Mouse (Mus musculus) cerebellum, adult 2 months (tissue): ENCODE measurements around the gene Kcnip3. TPM values are rescaled to one million over a fixed set of nuclear protein-coding genes. Genes with fewer than 3 reads are reported as not detected.
A peak's percentile ranks its signal among the peaks of the same experiment; 100 is the strongest.

Source experiments
- DNase-seq, 2 experiments: peaks; one replicate each; pipeline ENCODE4 v3.0.0; 2021
- H3K27ac ChIP-seq: fragments of 200-500 bp; 2 replicates; pipeline ENCODE4 v1.5.1; 2012; ENCODE audit warnings: low read length, control low read depth, inconsistent platforms; ENCODE audit not compliant: insufficient read depth
- H3K27me3 ChIP-seq: fragments of 200-500 bp; 2 replicates; pipeline ENCODE4 v1.6.1; 2012; ENCODE audit warnings: inconsistent platforms, mild to moderate bottlenecking, low read length, moderate library complexity; ENCODE audit not compliant: control insufficient read depth, insufficient read depth
- H3K4me1 ChIP-seq: fragments of 200-500 bp; 2 replicates; pipeline ENCODE4 v1.6.1; 2011; ENCODE audit warnings: low read length; ENCODE audit not compliant: control insufficient read depth, insufficient read depth
- H3K4me3 ChIP-seq: fragments of 200-500 bp; replicated peaks from 2 replicates; pipeline ENCODE3; 2011; ENCODE audit warnings: mild to moderate bottlenecking, low read depth, low read length, control low read depth; ENCODE audit not compliant: insufficient read depth
- CTCF ChIP-seq: fragments of 200-500 bp; IDR thresholded peaks from 2 replicates; pipeline ENCODE4 v1.5.1; 2011; ENCODE audit warnings: low read depth, mild to moderate bottlenecking, control low read depth, low read length, moderate library complexity, borderline replicate concordance; ENCODE audit not compliant: insufficient read depth
- POLR2A ChIP-seq: fragments of 200-500 bp; IDR thresholded peaks from 2 replicates; pipeline ENCODE4 v1.6.1; 2011; ENCODE audit warnings: low read length, control low read depth, borderline replicate concordance; ENCODE audit not compliant: insufficient read depth
- WGBS: fragments of 180-500 bp; shearing (Covaris S2); methylation state at CpG from one replicate; pipeline ENCODE4 v1.1.7; 2018; 5-methylcytosine and 5-hydroxymethylcytosine counted together
- polyA plus RNA-seq: library from polyadenylated mRNA; depleted of rRNA; stranded (reverse); fragments of >200 nt; gene quantifications from 2 replicates; pipeline ENCODE4 v1.2.3, GENCODE M21; 2012

Gene Kcnip3
- polyA plus RNA-seq, 1 experiment: 81.6 TPM

DNA sequence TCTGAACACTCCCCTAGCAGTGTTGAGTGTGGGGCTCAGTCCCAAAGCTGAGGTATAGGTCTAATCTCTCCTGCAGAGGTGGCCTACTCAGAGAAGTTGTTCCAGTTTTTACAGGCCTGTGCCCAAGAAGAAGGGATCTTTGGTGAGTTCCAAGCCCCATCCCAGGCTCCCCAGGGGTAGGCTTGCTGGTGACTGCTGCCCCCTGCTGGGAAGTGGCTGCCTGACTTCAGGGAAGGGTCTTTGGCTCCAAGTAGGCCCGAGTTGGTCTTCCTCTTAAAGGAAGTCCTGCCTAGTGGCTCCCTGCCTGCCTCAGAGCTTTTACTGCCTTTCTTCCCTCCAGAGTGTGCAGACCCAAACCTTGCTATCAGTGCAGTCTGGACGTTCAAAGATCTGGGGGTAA, 86.8 kb downstream of the Kcnip3 start:
- no peaks in the 10 kb centered on the region for H3K27me3 ChIP-seq
- no peak overlapping the region for H3K27ac ChIP-seq
- H3K4me3 ChIP-seq: no peak overlapping the region
- WGBS: 51% methylated on average over 2 of the region's 2 CpGs
- peaks cover 23% of the 10 kb centered on the region for H3K4me1 ChIP-seq
- TF ChIP-seq CTCF (0 out of 2 replicates have a peak, but pooled peaks have one; percentile 5), POLR2A (no peak)
- DNase-seq: no peak

DNA sequence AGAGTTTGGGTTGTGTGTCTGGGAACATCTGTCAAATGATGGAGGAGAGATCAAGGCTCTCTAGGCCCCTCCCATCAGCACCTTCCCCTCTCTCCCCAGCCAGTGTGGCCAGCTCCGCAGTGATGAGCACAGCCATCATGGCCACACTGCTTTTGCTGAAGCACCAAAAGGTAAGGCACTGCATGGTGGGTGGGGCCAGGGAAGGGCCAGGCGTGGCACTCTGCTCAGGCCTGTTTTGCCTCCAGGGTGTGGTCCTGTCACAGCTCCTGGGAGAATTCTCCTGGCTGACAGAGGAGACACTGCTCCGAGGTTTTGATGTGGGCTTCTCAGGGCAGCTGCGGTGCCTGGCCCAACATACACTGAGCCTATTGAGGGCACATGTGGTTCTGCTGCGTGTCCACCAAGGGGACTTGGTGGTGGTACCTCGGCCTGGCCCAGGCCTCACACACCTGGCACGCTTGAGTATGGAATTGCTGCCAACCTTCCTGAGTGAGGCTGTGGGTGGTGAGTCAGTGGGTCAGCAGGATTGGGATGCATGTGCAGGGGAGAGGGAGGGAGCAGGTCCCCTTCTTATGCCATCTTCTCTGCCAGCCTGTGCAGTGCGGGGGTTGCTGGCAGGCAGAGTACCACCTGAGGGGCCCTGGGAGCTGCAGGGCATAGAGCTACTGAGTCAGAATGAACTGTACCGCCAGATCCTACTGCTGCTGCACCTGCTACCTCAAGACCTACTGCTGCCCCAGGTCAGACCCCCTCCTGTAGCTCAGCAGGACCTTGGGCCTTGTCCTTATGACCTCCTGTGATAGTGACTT, 88.2 kb downstream of the Kcnip3 start:
- no peaks in the 10 kb centered on the region for H3K27me3 ChIP-seq
- DNase-seq: peak; percentile 45 to 58
- TF ChIP-seq CTCF (no peak), POLR2A (no peak)
- no peak overlapping the region for H3K27ac ChIP-seq
- H3K4me1 ChIP-seq: peaks cover 23% of the 10 kb centered on the region
- H3K4me3 ChIP-seq: no peak overlapping the region
- 33% methylated on average over 9 of the region's 9 CpGs for WGBS

DNA sequence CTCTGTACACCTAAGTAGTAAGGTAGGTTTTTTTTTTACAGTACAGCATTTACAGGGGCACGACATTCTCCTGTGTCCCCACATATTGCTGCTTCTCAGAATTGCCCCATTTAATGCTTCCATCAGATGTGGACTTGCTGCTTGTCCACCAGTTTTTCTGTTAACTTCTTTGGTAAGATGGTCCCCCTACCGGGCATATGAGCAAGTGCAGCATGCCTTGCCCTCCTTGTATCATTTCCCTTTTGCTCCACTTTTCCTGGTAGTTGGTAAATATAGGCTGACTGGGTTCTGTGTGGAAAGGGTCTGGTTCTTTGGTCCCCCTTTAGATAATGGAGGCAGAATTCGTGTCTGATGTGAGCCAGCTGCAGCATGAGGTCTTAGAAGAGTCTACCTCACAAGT, 91.7 kb downstream of the Kcnip3 start:
- Histone ChIP-seq H3K27me3 (no peaks in the 10 kb centered on the region), H3K27ac (no peak overlapping the region)

GRCm38 (mm10) chr2:127424977-127425376, 96.9 kb downstream of the Kcnip3 start, which contains the start of gene Gpat2:
Gene Gpat2 (plus strand): TSS chr2:127425199.
- no peak for TF ChIP-seq POLR2A
- TF ChIP-seq CTCF: no peak
- 79% methylated on average over 17 of the region's 17 CpGs for WGBS
- no peak for DNase-seq

More for the DNA sequence above, 91.7 kb downstream of the Kcnip3 start:
- Histone ChIP-seq H3K4me1 (peaks cover 21% of the 10 kb centered on the region), H3K4me3 (no peak overlapping the region)
- peak; percentile 30 to 37 for DNase-seq
- TF ChIP-seq POLR2A: no peak
- TF ChIP-seq CTCF: peak; percentile 60; the same call in 1 of the 2 replicates
- 12% methylated on average over 3 of the region's 3 CpGs for WGBS

DNA sequence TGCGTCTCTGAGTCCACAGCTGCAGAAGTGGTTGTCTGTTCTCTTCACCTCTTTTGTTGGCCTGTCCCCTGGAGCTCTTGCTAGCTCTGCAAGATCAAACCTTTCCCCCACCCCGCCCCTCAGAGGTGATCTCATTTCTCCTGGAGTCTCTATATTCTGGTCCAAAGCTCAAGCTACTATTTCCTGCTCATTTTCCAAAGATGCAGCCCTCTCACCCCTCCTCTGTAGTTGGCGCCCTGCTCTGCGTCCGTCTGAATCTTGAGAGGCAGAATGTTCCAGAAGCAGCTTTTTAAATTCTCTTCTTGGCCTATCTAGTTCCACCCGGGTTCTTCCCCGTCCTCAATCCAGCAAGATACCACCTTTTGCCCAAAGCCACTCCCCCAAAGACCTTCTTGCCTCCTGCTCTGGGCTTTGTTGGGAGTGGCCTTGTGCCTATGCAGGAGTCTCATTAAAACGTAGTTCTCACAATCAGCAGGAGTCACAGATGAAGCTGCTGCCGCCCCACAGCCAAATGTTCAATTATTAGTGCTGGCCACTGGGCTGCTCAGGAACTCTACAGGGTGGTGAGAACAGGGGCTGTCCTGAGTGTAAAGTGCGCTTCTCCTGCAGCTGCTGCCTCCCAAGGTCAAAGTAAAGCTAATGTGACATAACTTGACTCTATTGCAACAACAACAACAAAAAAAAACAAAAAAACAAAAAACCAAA, 103.5 kb downstream of the Kcnip3 start:
- Histone ChIP-seq H3K4me3 (no peak overlapping the region), H3K27ac (no peak overlapping the region), H3K27me3 (no peaks in the 10 kb centered on the region), H3K4me1 (no peaks in the 10 kb centered on the region)
- TF ChIP-seq CTCF (no peak), POLR2A (no peak)
- DNase-seq: no peak
- 68% methylated on average over 10 of the region's 10 CpGs for WGBS

More at GRCm38 (mm10) chr2:127424977-127425376, 96.9 kb downstream of the Kcnip3 start, which contains the start of gene Gpat2:
- H3K27me3 ChIP-seq: no peaks in the 10 kb centered on the region
- no peaks in the 10 kb centered on the region for H3K4me1 ChIP-seq
- no peak within 1 kb of the TSS for H3K4me3 ChIP-seq
- H3K27ac ChIP-seq: no peak within 1 kb of the TSS

GRCm38 (mm10) chr2:127416706-127417105, 105.2 kb downstream of the Kcnip3 start:
- Histone ChIP-seq H3K27me3 (no peaks in the 10 kb centered on the region), H3K4me3 (no peak overlapping the region), H3K4me1 (no peaks in the 10 kb centered on the region), H3K27ac (no peak overlapping the region)
- WGBS: 18% methylated on average over 3 of the region's 3 CpGs
- DNase-seq: no peak
- TF ChIP-seq POLR2A (no peak), CTCF (no peak)

DNA sequence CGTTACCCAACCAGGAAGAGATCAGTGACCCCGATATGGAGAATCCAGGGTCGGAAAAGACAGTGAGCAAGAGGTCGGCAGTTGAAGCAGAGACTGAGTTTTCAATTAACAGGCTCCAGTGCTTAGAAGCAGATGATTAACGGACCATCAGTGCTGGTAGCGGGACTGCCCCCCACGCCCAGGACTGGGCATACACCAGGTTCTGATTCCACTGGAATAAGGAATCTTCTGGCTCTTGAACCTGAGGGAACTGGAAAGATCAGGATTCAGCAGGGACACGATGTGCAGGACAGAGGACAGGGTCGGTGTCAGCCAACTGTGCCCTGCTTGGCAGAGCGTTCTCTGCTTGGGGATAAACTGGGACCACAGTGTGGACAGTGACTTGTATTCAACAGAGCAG, 106.1 kb downstream of the Kcnip3 start:
- Histone ChIP-seq H3K27ac (no peak overlapping the region), H3K4me3 (no peak overlapping the region), H3K4me1 (no peaks in the 10 kb centered on the region), H3K27me3 (no peaks in the 10 kb centered on the region)
- TF ChIP-seq CTCF (no peak), POLR2A (no peak)
- no peak for DNase-seq
- 67% methylated on average over 10 of the region's 10 CpGs for WGBS
